Mouse (Mus musculus) MEL (cell line): ENCODE data around the gene Gm10031. TPM values are rescaled to one million over a fixed set of nuclear protein-coding genes. Genes with fewer than 3 reads are reported as not detected.

Experiments used
- DNase-seq: peaks from one replicate; pipeline ENCODE4 v3.0.0; 2011; ENCODE audit warnings: low read depth, low spot score
- H3K27ac ChIP-seq: 2 replicates; pipeline ENCODE4 v1.5.1; 2012; ENCODE audit warnings: low read depth, mild to moderate bottlenecking, control low read depth, low read length, moderate library complexity; ENCODE audit not compliant: control insufficient read depth
- H3K27me3 ChIP-seq, 2 experiments: fragments of 150-350 bp in 1 of 2; sonication (generic) in 1 of 2; 2 replicates each; pipeline ENCODE4 v1.6.1; 2012; ENCODE audit warnings: low read length in 2 of 2, mild to moderate bottlenecking in 2 of 2, improper control_type of control experiment in 1 of 2, moderate library complexity in 1 of 2; ENCODE audit not compliant: insufficient read depth in 2 of 2, control insufficient read depth in 1 of 2
- H3K36me3 ChIP-seq, 2 experiments: 2 replicates each; pipeline ENCODE4 v1.6.1; 2012 to 2014; ENCODE audit warnings: low read length in 2 of 2, improper control_type of control experiment in 1 of 2, inconsistent platforms in 1 of 2, mild to moderate bottlenecking in 1 of 2; ENCODE audit not compliant: insufficient read depth in 2 of 2, control insufficient read depth in 1 of 2
- H3K4me1 ChIP-seq, 2 experiments: fragments of 150-350 bp in 1 of 2; sonication (generic) in 1 of 2; 2 replicates each; pipeline ENCODE4 v1.6.1; 2012; ENCODE audit warnings: low read length in 2 of 2, improper control_type of control experiment in 1 of 2, mild to moderate bottlenecking in 1 of 2; ENCODE audit not compliant: insufficient read depth in 2 of 2, control insufficient read depth in 1 of 2
- H3K4me3 ChIP-seq, 2 experiments: fragments of 150-350 bp in 1 of 2; sonication (generic) in 1 of 2; 2 replicates each; pipeline ENCODE4 v1.5.1; 2012; ENCODE audit warnings: low read depth in 2 of 2, low read length in 2 of 2, mild to moderate bottlenecking in 2 of 2, moderate library complexity in 2 of 2, control low read depth in 1 of 2, improper control_type of control experiment in 1 of 2; ENCODE audit not compliant: control insufficient read depth in 1 of 2, insufficient read depth in 1 of 2
- H3K79me2 ChIP-seq: 2 replicates; pipeline ENCODE4 v1.6.1; 2012; ENCODE audit warnings: mild to moderate bottlenecking, low read length, moderate library complexity; ENCODE audit not compliant: control insufficient read depth, poor library complexity, insufficient read depth
- H3K9ac ChIP-seq: 2 replicates; pipeline ENCODE4 v1.6.1; 2012; ENCODE audit warnings: low read depth, mild to moderate bottlenecking, control low read depth, low read length, moderate library complexity; ENCODE audit not compliant: control insufficient read depth, poor library complexity, severe bottlenecking
- H3K9me3 ChIP-seq: fragments of 150-350 bp; sonication (generic); replicated peaks from 2 replicates; pipeline ENCODE4 v1.6.1; 2012; ENCODE audit warnings: mild to moderate bottlenecking, low read length, improper control_type of control experiment, moderate library complexity; ENCODE audit not compliant: insufficient read depth
- BHLHE40 ChIP-seq: IDR thresholded peaks from 2 replicates; pipeline ENCODE4 v1.6.1; 2012; ENCODE audit warnings: low read depth, mild to moderate bottlenecking, inconsistent platforms, low read length, improper control_type of control experiment, borderline replicate concordance
- CHD2 ChIP-seq: IDR thresholded peaks from 2 replicates; pipeline ENCODE4 v1.6.1; 2011; ENCODE audit warnings: low read length, improper control_type of control experiment
- ELF1 ChIP-seq: IDR thresholded peaks from 2 replicates; pipeline ENCODE4 v1.6.1; 2014; ENCODE audit warnings: low read depth, mild to moderate bottlenecking, inconsistent platforms, low read length, improper control_type of control experiment, moderate library complexity
- EP300 ChIP-seq, 2 experiments: IDR thresholded peaks; 2 replicates each; pipeline ENCODE4 v1.6.1; 2011; ENCODE audit warnings: improper control_type of control experiment in 2 of 2, low read length in 2 of 2, low read depth in 1 of 2, mild to moderate bottlenecking in 1 of 2
- ETS1 ChIP-seq: IDR thresholded peaks from 2 replicates; pipeline ENCODE4 v1.6.1; 2012; ENCODE audit warnings: low read depth, mild to moderate bottlenecking, inconsistent platforms, low read length, improper control_type of control experiment, moderate library complexity
- GABPA ChIP-seq: IDR thresholded peaks from 2 replicates; pipeline ENCODE4 v1.6.1; 2012; ENCODE audit warnings: low read depth, mild to moderate bottlenecking, inconsistent platforms, low read length, improper control_type of control experiment, moderate library complexity
- GATA1 ChIP-seq: IDR thresholded peaks from 2 replicates; pipeline ENCODE4 v1.6.1; 2011; ENCODE audit warnings: low read depth, low read length, improper control_type of control experiment
- JUND ChIP-seq: IDR thresholded peaks from 2 replicates; pipeline ENCODE4 v1.6.1; 2011; ENCODE audit warnings: low read depth, mild to moderate bottlenecking, improper control_type of control experiment, low read length
- KAT2A ChIP-seq: conservative IDR thresholded peaks from 2 replicates; pipeline ENCODE4 v1.6.1; 2012; ENCODE audit warnings: low read depth, low read length, improper control_type of control experiment, inconsistent platforms
- MAX ChIP-seq: IDR thresholded peaks from 2 replicates; pipeline ENCODE4 v1.6.1; 2011; ENCODE audit warnings: low read length, improper control_type of control experiment
- MEF2A ChIP-seq: IDR thresholded peaks from 2 replicates; pipeline ENCODE4 v1.6.1; 2014; ENCODE audit warnings: low read depth, mild to moderate bottlenecking, inconsistent platforms, low read length, improper control_type of control experiment; ENCODE audit not compliant: poor library complexity, insufficient replicate concordance, severe bottlenecking; ENCODE audit errors: extremely low read depth
- MYB ChIP-seq: IDR thresholded peaks from 2 replicates; pipeline ENCODE4 v1.6.1; 2011; ENCODE audit warnings: mild to moderate bottlenecking, low read depth, low read length, improper control_type of control experiment
- MYC ChIP-seq: IDR thresholded peaks from 2 replicates; pipeline ENCODE4 v1.6.1; 2011; ENCODE audit warnings: low read depth, mild to moderate bottlenecking, low read length, improper control_type of control experiment, moderate library complexity
- NRF1 ChIP-seq: IDR thresholded peaks from 2 replicates; pipeline ENCODE4 v1.6.1; 2014; ENCODE audit warnings: low read depth, mild to moderate bottlenecking, inconsistent platforms, low read length, improper control_type of control experiment, moderate library complexity; ENCODE audit not compliant: poor library complexity, insufficient read depth, severe bottlenecking
- POLR2A ChIP-seq, 2 experiments: IDR thresholded peaks; 2 replicates each; pipeline ENCODE4 v1.6.1; 2011 to 2012; ENCODE audit warnings: low read length in 2 of 2, mild to moderate bottlenecking in 2 of 2, control low read depth in 1 of 2, improper control_type of control experiment in 1 of 2, low read depth in 1 of 2, moderate library complexity in 1 of 2; ENCODE audit not compliant: control insufficient read depth in 1 of 2, insufficient read depth in 1 of 2, poor library complexity in 1 of 2
- POLR2AphosphoS2 ChIP-seq: IDR thresholded peaks from 2 replicates; pipeline ENCODE4 v1.6.1; 2011; ENCODE audit warnings: low read length, improper control_type of control experiment
- POLR2AphosphoS5 ChIP-seq: IDR thresholded peaks from 2 replicates; pipeline ENCODE4 v1.6.1; 2012; ENCODE audit warnings: low read depth, borderline replicate concordance, mild to moderate bottlenecking, inconsistent platforms, low read length, moderate library complexity, mixed read lengths
- RAD21 ChIP-seq: IDR thresholded peaks from 2 replicates; pipeline ENCODE4 v1.6.1; 2011; ENCODE audit warnings: mild to moderate bottlenecking, low read depth, low read length, improper control_type of control experiment
- SMC3 ChIP-seq: IDR thresholded peaks from 2 replicates; pipeline ENCODE4 v1.6.1; 2011; ENCODE audit warnings: low read depth, low read length, improper control_type of control experiment
- TAL1 ChIP-seq: IDR thresholded peaks from 2 replicates; pipeline ENCODE4 v1.6.1; 2012; ENCODE audit warnings: mild to moderate bottlenecking, inconsistent platforms, low read length, moderate library complexity, mixed read lengths
- TBP ChIP-seq: IDR thresholded peaks from 2 replicates; pipeline ENCODE4 v1.8.0; 2011; ENCODE audit warnings: low read depth, low read length, improper control_type of control experiment
- USF2 ChIP-seq, 2 experiments: IDR thresholded peaks; 2 replicates each; pipeline ENCODE4 v1.6.1; 2011 to 2012; ENCODE audit warnings: improper control_type of control experiment in 2 of 2, low read length in 2 of 2, borderline replicate concordance in 1 of 2, inconsistent platforms in 1 of 2, low read depth in 1 of 2, mild to moderate bottlenecking in 1 of 2; ENCODE audit not compliant: insufficient read depth in 1 of 2
- ZC3H11A ChIP-seq: IDR thresholded peaks from 2 replicates; pipeline ENCODE4 v1.6.1; 2012; ENCODE audit warnings: low read depth, mild to moderate bottlenecking, inconsistent platforms, low read length, improper control_type of control experiment
- ZMIZ1 ChIP-seq: IDR thresholded peaks from 2 replicates; pipeline ENCODE4 v1.6.1; 2012; ENCODE audit warnings: low read depth, mild to moderate bottlenecking, inconsistent platforms, low read length, improper control_type of control experiment, moderate library complexity
- polyA plus RNA-seq, 2 experiments: library from polyadenylated mRNA; stranded (reverse) in 1 of 2; unstranded in 1 of 2; fragments of >175 nt in 1 of 2; fragments of >200 nt in 1 of 2; gene quantifications; 2 replicates each; pipeline versions ENCODE4 v1.2.1 to v1.2.4; 2012; ENCODE audit warnings: low replicate concordance in 2 of 2, low read depth in 1 of 2; ENCODE audit not compliant: insufficient read length in 2 of 2, insufficient read depth in 1 of 2, missing spikeins in 1 of 2
- total RNA-seq: library from RNA; depleted of rRNA; stranded (reverse); fragments of 300-350 nt; gene quantifications from 2 replicates; pipeline ENCODE4 v1.2.3, GENCODE M21; 2012

Gene Gm10031
- total and polyA plus RNA-seq, 3 experiments, result 10.6 to 15.8 TPM; not detected in 1

DNA sequence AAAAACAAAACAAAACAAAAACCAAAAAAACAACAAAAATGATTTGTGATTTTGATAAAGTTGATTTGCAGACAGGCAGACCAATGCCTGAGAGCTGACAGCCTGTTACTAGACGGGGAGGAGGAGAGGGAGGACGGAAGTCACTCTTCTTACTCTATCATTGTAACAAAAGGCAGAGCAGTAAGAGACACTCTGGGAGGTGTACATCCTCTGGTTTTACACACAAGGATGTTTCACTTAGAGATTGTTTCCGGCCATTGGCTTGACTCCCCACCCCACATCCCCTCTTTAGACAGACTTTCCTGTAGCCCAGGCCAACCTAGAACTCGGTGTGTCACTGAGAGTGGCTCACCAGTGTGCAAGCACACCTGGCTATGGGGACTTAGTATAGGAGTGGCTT is 45.8 kb downstream of the Gm10031 start:
- no peak overlapping the region for H3K27ac ChIP-seq
- H3K27me3 ChIP-seq, result no peaks in the 10 kb centered on the region
- peaks cover 0 to 5% of the 10 kb centered on the region in 2 experiments; a peak in 2 of 4 replicates for H3K36me3 ChIP-seq
- H3K9me3 ChIP-seq, result no peaks in the 10 kb centered on the region
- H3K4me3 ChIP-seq, result no peak overlapping the region
- no peak overlapping the region for H3K9ac ChIP-seq
- no peak for DNase-seq
- peaks cover 37% of the 10 kb centered on the region for H3K79me2 ChIP-seq
- H3K4me1 ChIP-seq, result no peaks in the 10 kb centered on the region
- TF ChIP-seq ELF1 (no peak), MEF2A (no peak), SMC3 (no peak), BHLHE40 (no peak), GABPA (no peak), MYC (no peak), TBP (no peak), USF2 (IDR thresholded peaks at IDR 0.05; ENCODE audit: borderline replicate concordance in 1 of 2, insufficient read depth in 1 of 2, low read depth in 1 of 2, low read length in 2 of 2) (no peak), KAT2A (no peak), POLR2AphosphoS5 (no peak), NRF1 (no peak), MYB (no peak), POLR2A (IDR thresholded peaks at IDR 0.05; ENCODE audit: control insufficient read depth in 1 of 2, insufficient read depth in 1 of 2, low read depth in 1 of 2, low read length in 2 of 2, poor library complexity in 1 of 2) (no peak), ETS1 (no peak), EP300 (IDR thresholded peaks at IDR 0.05; ENCODE audit: low read depth in 1 of 2, low read length in 2 of 2) (no peak)
- TF ChIP-seq, all 39 proteins: peak for 0

DNA sequence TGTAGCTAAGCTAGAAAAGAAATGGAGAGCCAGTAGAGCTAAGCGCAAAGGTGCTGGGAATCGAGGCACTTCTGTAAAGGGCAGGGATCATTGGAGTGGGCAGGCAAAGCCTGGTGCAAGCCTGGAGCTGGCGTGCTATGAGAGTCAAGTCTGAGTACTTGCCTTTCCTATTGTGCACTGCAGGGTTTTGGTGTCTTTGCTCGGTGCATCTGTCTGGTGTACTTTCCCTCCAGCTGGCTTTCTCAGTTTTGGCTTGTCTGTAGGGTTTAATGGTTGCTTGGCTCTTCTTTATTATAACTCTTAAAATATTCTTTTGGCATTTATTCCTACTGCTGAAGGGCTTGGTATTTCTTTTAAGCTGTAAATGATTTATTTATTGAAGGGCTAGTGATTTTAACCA is 49.1 kb downstream of the Gm10031 start:
- DNase-seq, result no peak
- Histone ChIP-seq H3K27ac (no peak overlapping the region), H3K4me3 (no peak overlapping the region), H3K4me1 (no peaks in the 10 kb centered on the region), H3K9ac (no peak overlapping the region), H3K36me3 (peaks cover 0 to 2% of the 10 kb centered on the region in 2 experiments; a peak in 2 of 4 replicates), H3K9me3 (no peaks in the 10 kb centered on the region), H3K27me3 (no peaks in the 10 kb centered on the region), H3K79me2 (peaks cover 21% of the 10 kb centered on the region)
- TF ChIP-seq MYB (no peak), POLR2AphosphoS5 (no peak), TAL1 (no peak), MAX (no peak), RAD21 (no peak), ETS1 (no peak), ZMIZ1 (no peak), KAT2A (no peak), EP300 (IDR thresholded peaks at IDR 0.05; ENCODE audit: low read depth in 1 of 2, low read length in 2 of 2) (no peak), TBP (no peak), USF2 (IDR thresholded peaks at IDR 0.05; ENCODE audit: borderline replicate concordance in 1 of 2, insufficient read depth in 1 of 2, low read depth in 1 of 2, low read length in 2 of 2) (no peak), GATA1 (no peak), SMC3 (no peak), ZC3H11A (no peak), CHD2 (no peak), JUND (no peak), POLR2AphosphoS2 (no peak)
